Mouse (Mus musculus) stomach, embryonic 16.5 days (tissue): ENCODE results near the gene Rgl3. TPM values are rescaled to one million over a fixed set of nuclear protein-coding genes. Genes with fewer than 3 reads are reported as not detected.
A peak's percentile ranks its signal among the peaks of the same experiment; 100 is the strongest.

Experiments
- ATAC-seq: fragments of 200-750 bp; cut with Nextera tagmentation; 2 replicates; pipeline ENCODE4 v1.8.0; 2017; ENCODE audit warnings: moderate number of reproducible peaks, moderate TSS enrichment; ENCODE audit not compliant: insufficient read depth, low FRiP score
- H3K27ac ChIP-seq: fragments of 300-500 bp; sonication (generic); 2 replicates; pipeline ENCODE4 v1.5.1; 2014; ENCODE audit warnings: low read length
- H3K27me3 ChIP-seq: fragments of 300-500 bp; sonication (generic); 2 replicates; pipeline ENCODE4 v1.6.1; 2014; ENCODE audit warnings: low read length, control low read depth, mixed read lengths; ENCODE audit not compliant: control insufficient read depth, insufficient read depth
- H3K36me3 ChIP-seq: fragments of 300-500 bp; sonication (generic); 2 replicates; pipeline ENCODE4 v1.6.1; 2014; ENCODE audit warnings: low read length; ENCODE audit not compliant: control insufficient read depth, insufficient read depth
- H3K4me1 ChIP-seq: fragments of 300-500 bp; sonication (generic); 2 replicates; pipeline ENCODE4 v1.6.1; 2014; ENCODE audit warnings: low read length, control low read depth, mixed read lengths; ENCODE audit not compliant: control insufficient read depth, insufficient read depth
- H3K4me2 ChIP-seq: fragments of 300-500 bp; sonication (generic); 2 replicates; pipeline ENCODE4 v1.6.1; 2014; ENCODE audit warnings: low read depth, low read length, mixed read lengths
- H3K4me3 ChIP-seq: fragments of 300-500 bp; sonication (generic); replicated peaks from 2 replicates; pipeline ENCODE4 v1.5.1; 2014; ENCODE audit warnings: mild to moderate bottlenecking, low read length
- H3K9ac ChIP-seq: fragments of 300-500 bp; sonication (generic); 2 replicates; pipeline ENCODE4 v1.6.1; 2014; ENCODE audit warnings: low read length
- H3K9me3 ChIP-seq: fragments of 300-500 bp; sonication (generic); replicated peaks from 2 replicates; pipeline ENCODE4 v1.6.1; 2016; ENCODE audit warnings: low read length, control low read depth; ENCODE audit not compliant: control insufficient read depth
- WGBS: fragments of 180-500 bp; shearing (Covaris S2); extraction: QIAGEN DNeasy Blood & Tissue Kit; methylation state at CpG from one replicate; pipeline ENCODE4 v1.1.7; 2014; 5-methylcytosine and 5-hydroxymethylcytosine counted together
- polyA plus RNA-seq: library from polyadenylated mRNA; unstranded; fragments of >200 nt; fragmentation: Nextera tagmentation; extraction: Ambion mirVana; gene quantifications from 2 replicates; pipeline ENCODE4 v1.2.1, GENCODE M21; 2015

Gene Rgl3
- polyA plus RNA-seq, 1 experiment from 2014 or later, result 6.2 TPM

DNA sequence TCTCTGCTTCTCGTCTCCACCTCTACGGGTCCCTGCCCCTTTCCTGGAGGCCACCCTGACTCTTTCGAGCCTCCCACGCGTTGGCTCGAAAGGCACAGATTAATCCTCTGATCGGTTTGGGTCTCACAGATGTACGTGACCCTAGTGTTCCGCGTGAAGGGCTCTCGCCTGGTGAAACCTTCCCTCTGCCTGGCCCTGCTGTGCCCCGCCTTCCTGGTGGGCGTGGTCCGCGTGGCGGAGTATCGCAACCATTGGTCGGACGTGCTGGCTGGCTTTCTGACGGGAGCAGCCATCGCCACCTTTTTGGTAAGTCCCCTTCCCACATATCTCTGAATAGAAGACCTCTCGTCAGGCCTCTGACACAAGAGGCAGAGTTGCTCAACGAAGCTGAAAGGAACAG is 45.0 kb downstream of the Rgl3 start:
- Histone ChIP-seq H3K4me1 (0 out of 2 replicates have a peak, but pooled peaks cover 10% of the 10 kb centered on the region), H3K27me3 (no peaks in the 10 kb centered on the region; the same call in 1 of the 2 replicates), H3K9ac (no peak overlapping the region), H3K9me3 (no peaks in the 10 kb centered on the region), H3K4me2 (0 out of 2 replicates have a peak overlapping the region, but pooled peaks have one; percentile 23), H3K36me3 (no peaks in the 10 kb centered on the region), H3K4me3 (no peak overlapping the region), H3K27ac (no peak overlapping the region)
- 15% methylated on average over 23 of the region's 23 CpGs for WGBS
- ATAC-seq, result no peak

- no peaks in the 10 kb centered on the region for H3K36me3 ChIP-seq
- no peak overlapping the region for H3K4me2 ChIP-seq
- ATAC-seq, result no peak
- no peaks in the 10 kb centered on the region; the same call in 1 of the 2 replicates for H3K27me3 ChIP-seq
- H3K27ac ChIP-seq, result no peak overlapping the region
- 0 out of 2 replicates have a peak, but pooled peaks cover 10% of the 10 kb centered on the region for H3K4me1 ChIP-seq
- WGBS, result 42% methylated on average over 12 of the region's 12 CpGs
- no peak overlapping the region for H3K4me3 ChIP-seq
- H3K9me3 ChIP-seq, result no peaks in the 10 kb centered on the region
- no peak overlapping the region for H3K9ac ChIP-seq
Measured at GRCm38 (mm10) chr9:21943638-21944037, 45.6 kb downstream of the Rgl3 start.

- no peaks in the 10 kb centered on the region; the same call in 1 of the 2 replicates for H3K27me3 ChIP-seq
- H3K9me3 ChIP-seq, result no peaks in the 10 kb centered on the region
- H3K9ac ChIP-seq, result no peak overlapping the region
- no peak for ATAC-seq
- no peaks in the 10 kb centered on the region for H3K36me3 ChIP-seq
- H3K27ac ChIP-seq, result no peak overlapping the region
- H3K4me2 ChIP-seq, result no peak overlapping the region
- H3K4me1 ChIP-seq, result 0 out of 2 replicates have a peak, but pooled peaks cover 13% of the 10 kb centered on the region
- 67% methylated on average over 12 of the region's 12 CpGs for WGBS
- no peak overlapping the region for H3K4me3 ChIP-seq
Measured at GRCm38 (mm10) chr9:21943046-21943445, 46.2 kb downstream of the Rgl3 start.

DNA sequence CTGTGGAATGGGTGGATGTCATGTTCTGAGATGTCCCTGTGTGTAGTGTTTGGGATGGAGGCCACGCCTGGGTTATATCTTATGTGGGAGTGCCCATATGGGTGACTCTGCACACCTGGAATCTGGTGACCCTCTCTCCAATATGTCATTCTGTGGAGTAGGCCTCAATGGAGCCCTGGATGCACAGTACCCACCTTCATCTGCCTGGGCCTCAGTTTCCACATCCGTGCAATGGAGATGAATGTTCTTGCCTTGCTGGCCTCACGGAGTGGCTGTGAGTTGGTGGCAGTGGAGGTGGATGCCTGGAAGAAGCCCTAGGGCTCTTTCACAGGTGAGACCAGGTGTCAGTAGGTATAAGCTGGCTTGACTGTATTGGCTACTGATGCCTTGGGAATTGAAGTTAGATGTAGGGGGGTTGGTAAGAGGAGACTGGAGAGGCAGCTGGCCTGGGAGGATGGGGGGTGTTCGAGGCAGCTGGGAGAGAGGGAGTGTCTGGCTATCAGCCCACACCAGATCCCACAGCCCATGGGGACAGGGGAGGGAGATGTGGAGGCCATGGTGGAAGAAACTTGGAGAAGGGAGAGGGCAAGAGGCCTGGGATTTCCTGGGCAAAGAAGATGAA is 50.9 kb downstream of the Rgl3 start:
- WGBS, result 74% methylated on average over 4 of the region's 4 CpGs
- no peak overlapping the region for H3K4me3 ChIP-seq
- H3K27ac ChIP-seq, result no peak overlapping the region
- H3K9me3 ChIP-seq, result no peaks in the 10 kb centered on the region
- H3K4me2 ChIP-seq, result no peak overlapping the region
- 0 out of 2 replicates have a peak, but pooled peaks cover 6% of the 10 kb centered on the region for H3K4me1 ChIP-seq
- no peaks in the 10 kb centered on the region for H3K27me3 ChIP-seq
- no peaks in the 10 kb centered on the region for H3K36me3 ChIP-seq
- ATAC-seq, result no peak
- no peak overlapping the region for H3K9ac ChIP-seq

- Histone ChIP-seq H3K27me3 (no peaks in the 10 kb centered on the region), H3K36me3 (no peaks in the 10 kb centered on the region), H3K9ac (no peak overlapping the region), H3K4me2 (peak overlapping the region; percentile 75), H3K4me1 (0 out of 2 replicates have a peak, but pooled peaks cover 6% of the 10 kb centered on the region), H3K9me3 (no peaks in the 10 kb centered on the region), H3K27ac (no peak overlapping the region), H3K4me3 (peak overlapping the region; percentile 62; the same call in 1 of the 2 replicates)
- no peak for ATAC-seq
- WGBS, result 71% methylated on average over 4 of the region's 4 CpGs
Measured at GRCm38 (mm10) chr9:21937711-21938175, 51.5 kb downstream of the Rgl3 start.

DNA sequence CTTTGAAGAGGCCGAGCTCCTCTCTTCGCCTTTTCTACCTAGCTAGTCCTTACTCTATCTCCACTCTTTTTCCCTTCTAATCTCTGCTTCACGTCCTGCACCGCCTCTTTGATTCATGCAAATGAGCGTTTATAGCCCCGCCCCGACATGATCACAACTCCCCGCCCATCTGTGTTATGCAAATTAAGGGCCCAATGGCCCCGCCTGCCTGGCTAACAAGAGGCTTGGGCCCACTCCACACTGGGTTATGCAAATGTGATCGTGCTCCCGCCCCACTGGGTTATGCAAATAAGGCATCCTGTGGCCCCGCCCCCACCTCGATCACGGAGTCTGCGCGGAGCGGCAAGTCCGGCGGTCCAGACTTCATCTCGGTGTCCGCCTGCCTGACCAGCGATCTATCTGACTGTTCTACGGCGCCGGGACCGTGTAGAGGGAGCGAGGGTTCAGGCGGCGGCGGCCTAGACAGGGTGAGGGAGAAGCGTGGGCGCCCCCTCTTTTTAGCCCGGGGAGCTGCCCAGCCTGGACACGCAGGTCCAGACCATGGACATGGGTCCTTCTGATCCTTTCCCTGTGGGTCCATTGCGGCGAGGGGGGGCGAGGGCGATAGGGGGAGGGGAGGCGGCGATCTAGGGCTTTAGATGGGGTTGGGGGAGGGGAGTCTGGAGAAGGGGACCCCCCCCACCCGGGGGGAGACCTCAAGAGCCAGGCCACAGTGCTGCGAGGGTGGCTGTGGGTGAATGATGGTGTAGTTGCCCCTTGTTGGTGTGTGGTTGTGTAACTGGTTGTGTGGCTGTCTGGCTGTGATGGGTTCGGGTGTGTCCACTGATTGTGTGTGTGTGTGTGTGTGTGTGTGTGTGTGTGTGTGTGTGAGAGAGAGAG is 52.3 kb downstream of the Rgl3 start, which contains the start of gene Plppr2:
Gene Plppr2 (plus strand): TSS at position 342 of the 879 bp plus-strand sequence.
- Histone ChIP-seq H3K9ac (peak within 1 kb of the TSS; percentile 75), H3K27ac (0 out of 2 replicates have a peak within 1 kb of the TSS, but pooled peaks have one; percentile 35), H3K4me1 (0 out of 2 replicates have a peak, but pooled peaks cover 6% of the 10 kb centered on the region), H3K4me2 (peak within 1 kb of the TSS; percentile 75), H3K9me3 (no peaks in the 10 kb centered on the region), H3K27me3 (no peaks in the 10 kb centered on the region), H3K36me3 (no peaks in the 10 kb centered on the region), H3K4me3 (peak within 1 kb of the TSS; percentile 62)
- 2% methylated on average over 42 of the region's 43 CpGs for WGBS
- ATAC-seq, result peak; percentile 97

GRCm38 (mm10) chr9:21935466-21936131 is 53.6 kb downstream of the Rgl3 start:
- H3K36me3 ChIP-seq, result no peaks in the 10 kb centered on the region
- no peak overlapping the region for H3K4me3 ChIP-seq
- 82% methylated on average over 7 of the region's 7 CpGs for WGBS
- H3K4me1 ChIP-seq, result 0 out of 2 replicates have a peak, but pooled peaks cover 6% of the 10 kb centered on the region
- no peaks in the 10 kb centered on the region for H3K9me3 ChIP-seq
- H3K27me3 ChIP-seq, result no peaks in the 10 kb centered on the region
- no peak for ATAC-seq
- H3K27ac ChIP-seq, result no peak overlapping the region
- H3K4me2 ChIP-seq, result no peak overlapping the region
- H3K9ac ChIP-seq, result no peak overlapping the region

DNA sequence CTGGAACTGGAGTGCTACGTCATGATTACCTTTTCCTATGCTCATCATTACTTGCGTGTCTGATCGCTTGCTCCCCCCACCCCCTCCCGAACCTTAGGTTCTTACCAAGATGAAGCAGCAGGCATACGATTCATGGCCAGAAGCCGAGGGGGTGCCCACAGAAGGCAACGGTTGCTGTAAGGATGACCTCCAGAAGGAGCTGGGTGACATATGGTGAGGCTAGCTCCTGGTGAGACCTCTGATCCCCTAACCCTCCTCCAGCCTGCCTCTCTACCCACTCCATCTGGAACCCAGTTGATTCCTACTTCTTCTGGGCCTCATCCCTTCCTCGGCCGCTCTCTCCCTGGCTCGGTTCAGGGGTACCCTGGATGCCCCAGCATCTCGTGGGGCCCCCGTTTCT is 55.2 kb downstream of the Rgl3 start:
- Histone ChIP-seq H3K9ac (no peak overlapping the region), H3K9me3 (no peaks in the 10 kb centered on the region), H3K36me3 (no peaks in the 10 kb centered on the region), H3K4me3 (no peak overlapping the region), H3K4me2 (no peak overlapping the region), H3K4me1 (0 out of 2 replicates have a peak, but pooled peaks cover 6% of the 10 kb centered on the region), H3K27ac (no peak overlapping the region), H3K27me3 (no peaks in the 10 kb centered on the region)
- ATAC-seq, result no peak
- WGBS, result 87% methylated on average over 12 of the region's 12 CpGs
